Mouse (Mus musculus) T-helper 2 cell (primary cell): ENCODE measurements around the gene Sbp.
"Not testable (repeated sequence)": the region's sequence is repeated elsewhere in the genome, so short reads cannot be mapped to it uniquely, and the experiment has no call there.

Source experiments
- in situ Hi-C: fragments of 300-600 bp; cut with MboI, MseI; formaldehyde crosslinking; loops from one replicate; pipeline ENCODE4 v1.15.1; 2025; ENCODE audit warnings: high pct_unique_total_duplicates

Gene Sbp

GRCm38 (mm10) chr17:23941372-23941771 is at the start of gene Sbp:
Gene Sbp, plus strand, starts transcription at chr17:23941672.
- in situ Hi-C loops: no loop called here

DNA sequence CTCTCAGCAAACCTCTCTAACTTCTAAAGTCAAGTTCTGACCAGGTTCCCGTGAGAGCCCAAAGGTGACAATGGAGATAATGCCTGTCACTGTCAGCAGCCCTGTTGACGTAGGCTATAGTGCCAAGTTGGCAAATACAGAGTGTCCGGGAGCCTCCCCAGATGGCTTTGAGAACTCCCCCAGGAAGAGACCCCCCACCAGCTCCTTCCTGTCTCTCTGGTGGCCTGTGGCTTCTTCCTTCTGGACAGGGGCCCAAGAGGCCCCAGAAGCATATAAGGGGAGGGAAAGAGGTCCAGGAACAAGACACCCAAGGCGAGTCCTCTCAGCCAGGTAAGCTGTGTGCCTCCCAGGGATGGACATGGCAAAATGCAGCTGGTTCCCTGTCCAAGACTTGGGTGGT is 24.3 kb upstream of the Sbp start, which contains the start of gene Dcpp3:
Dcpp3 (plus strand) TSS at position 301 of the 400 bp plus-strand sequence.
- in situ Hi-C loops: not testable (repeated sequence)

GRCm38 (mm10) chr17:23924531-23925007 is 16.9 kb upstream of the Sbp start:
- in situ Hi-C loops: no loop called here

- in situ Hi-C loops: no loop called here
Observed at GRCm38 (mm10) chr17:23925090-23925493, 16.4 kb upstream of the Sbp start.

DNA sequence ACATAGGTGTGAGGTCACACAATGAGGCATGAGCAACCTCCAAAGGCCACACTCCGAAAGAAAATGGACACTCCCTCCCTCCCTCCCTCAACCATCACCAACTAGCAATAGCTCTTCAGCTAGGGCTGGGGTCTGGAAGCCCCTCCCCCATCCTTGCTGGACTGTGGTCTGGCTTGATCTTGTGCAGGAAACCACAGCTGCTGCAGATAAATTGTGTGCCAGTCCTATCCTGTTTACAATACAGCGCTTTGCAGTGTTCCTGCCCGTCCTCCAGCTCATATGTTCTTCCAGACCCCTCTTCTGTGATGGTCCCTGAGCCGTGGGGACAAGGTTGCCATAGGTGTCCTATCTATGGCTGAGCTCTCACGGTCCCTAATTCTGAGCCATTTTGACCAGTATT is 10.3 kb upstream of the Sbp start:
- in situ Hi-C loops: no loop called here

- in situ Hi-C loops: not testable (repeated sequence)
Observed at GRCm38 (mm10) chr17:23947486-23947885, 6.0 kb downstream of the Sbp start.

- in situ Hi-C loops: no loop called here
Observed at GRCm38 (mm10) chr17:23949068-23949467, 7.6 kb downstream of the Sbp start.

GRCm38 (mm10) chr17:23950828-23951227 is 9.4 kb downstream of the Sbp start:
- in situ Hi-C loops: loop anchor here (25.0 kb wide), 1 partner anchor 89 kb away; the partner anchor contains the start of gene Prss21

GRCm38 (mm10) chr17:23955174-23955573 is 13.7 kb downstream of the Sbp start, which contains the start of gene Sbpl:
Gene Sbpl, minus strand, starts transcription at chr17:23955274.
- in situ Hi-C loops: loop anchor here (25.0 kb wide), 1 partner anchor 93 kb away; the partner anchor contains the start of gene Prss21

DNA sequence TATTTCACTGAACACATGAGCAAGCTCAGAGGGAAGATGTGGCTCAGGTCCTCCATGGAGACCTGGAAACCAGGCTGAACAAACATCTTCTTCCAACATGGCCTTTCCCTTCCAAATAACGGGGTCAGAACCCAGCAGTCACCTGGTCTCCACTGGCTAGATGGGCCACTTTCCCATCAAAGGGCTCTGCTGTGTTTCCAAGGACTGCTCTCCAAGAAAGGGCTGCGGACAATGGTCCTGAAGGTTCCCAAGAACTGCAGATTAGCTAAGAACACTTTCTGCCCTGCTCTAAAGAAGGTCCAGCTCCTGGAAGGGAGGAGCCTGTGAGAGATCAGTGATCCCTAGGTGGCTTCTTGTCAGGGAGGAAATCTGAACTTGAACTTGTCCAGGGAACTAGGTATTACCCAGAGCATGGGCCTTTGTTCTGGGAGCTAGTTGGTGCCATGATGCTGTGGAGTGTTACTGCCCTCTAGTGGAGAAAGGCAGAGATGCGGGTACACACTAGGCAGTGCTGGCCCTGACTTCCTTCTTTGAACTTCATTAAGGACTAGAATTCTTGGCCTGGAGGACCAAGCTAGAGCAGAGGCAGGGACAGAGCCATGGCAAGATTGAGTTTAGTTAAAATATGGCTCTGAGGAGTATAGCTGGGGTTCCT is 18.7 kb downstream of the Sbp start:
- in situ Hi-C loops: loop anchor here (25.0 kb wide), 1 partner anchor 98 kb away; the partner anchor contains the start of gene Prss21

GRCm38 (mm10) chr17:23961573-23962122 is 20.2 kb downstream of the Sbp start:
- in situ Hi-C loops: loop anchor here (25.0 kb wide), 1 partner anchor 99 kb away; the partner anchor contains the start of gene Prss21

GRCm38 (mm10) chr17:23965805-23966425 is 24.4 kb downstream of the Sbp start:
- in situ Hi-C loops: loop anchor here (25.0 kb wide), 1 partner anchor 104 kb away; the partner anchor contains the start of gene Prss21

DNA sequence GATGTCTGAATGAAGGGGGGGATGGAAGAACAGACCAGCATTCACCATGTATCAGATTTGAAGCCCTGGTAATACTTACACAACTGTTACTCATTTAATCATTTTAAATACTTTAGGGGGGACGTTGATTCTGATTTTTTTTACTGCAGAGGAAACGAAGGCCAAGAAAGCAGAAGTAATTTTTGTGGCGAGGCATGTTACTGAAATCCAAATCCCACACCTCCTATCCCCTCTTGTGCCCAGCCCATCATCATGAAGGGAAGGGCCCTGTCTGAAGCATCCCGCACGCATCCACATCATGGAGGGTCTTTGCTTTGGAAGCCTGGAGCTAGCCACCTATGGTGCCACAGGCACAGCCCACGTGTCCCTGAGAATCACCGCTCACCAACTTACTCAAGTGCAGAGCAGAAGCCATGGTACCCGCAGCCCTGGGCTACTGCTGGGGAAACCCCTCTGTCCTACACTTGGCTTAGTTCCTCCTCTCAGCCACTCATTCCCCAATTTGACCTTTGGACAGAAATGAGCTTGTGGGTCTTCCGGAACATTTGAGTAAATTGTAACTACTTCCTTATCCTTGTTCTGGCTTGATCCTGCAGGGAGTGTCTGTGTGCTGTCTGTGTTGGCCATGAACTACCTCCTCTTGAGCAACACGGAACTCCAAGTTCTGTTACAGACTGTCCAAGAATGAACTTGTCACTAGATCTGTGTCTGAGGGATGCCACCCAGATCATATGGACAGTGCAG is 25.4 kb downstream of the Sbp start:
- in situ Hi-C loops: loop anchor here (25.0 kb wide), 1 partner anchor 105 kb away; the partner anchor contains the start of gene Prss21

GRCm38 (mm10) chr17:23968780-23969179 is 27.3 kb downstream of the Sbp start:
- in situ Hi-C loops: loop anchor here (25.0 kb wide), 1 partner anchor 106 kb away; the partner anchor contains the start of gene Prss21

- in situ Hi-C loops: loop anchor here (25.0 kb wide), 1 partner anchor 107 kb away; the partner anchor contains the start of gene Prss21
Observed at GRCm38 (mm10) chr17:23969231-23969630, 27.8 kb downstream of the Sbp start.

GRCm38 (mm10) chr17:23971315-23971714 is 29.8 kb downstream of the Sbp start:
- in situ Hi-C loops: loop anchor here (25.0 kb wide), 1 partner anchor 109 kb away; the partner anchor contains the start of gene Prss21

DNA sequence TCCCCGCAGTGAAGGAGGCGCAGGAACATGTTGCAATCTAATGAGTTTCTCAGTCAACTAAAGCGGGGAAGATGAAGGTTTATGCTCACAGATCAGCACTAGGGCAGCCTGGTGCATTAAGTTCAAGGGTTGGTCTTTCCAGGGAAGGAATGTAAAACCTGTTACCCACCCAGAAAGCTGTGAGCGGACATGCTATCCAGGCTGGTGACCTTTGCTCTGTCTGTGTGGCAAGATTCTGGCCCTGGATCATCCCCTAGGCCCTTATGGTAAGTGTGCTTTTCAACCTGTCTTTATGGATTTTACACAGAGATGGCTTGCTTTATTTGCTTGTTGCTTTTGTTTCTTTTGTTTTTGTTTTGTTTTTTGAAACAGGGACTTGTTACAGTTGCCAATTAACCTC is 35.2 kb downstream of the Sbp start:
- in situ Hi-C loops: no loop called here

DNA sequence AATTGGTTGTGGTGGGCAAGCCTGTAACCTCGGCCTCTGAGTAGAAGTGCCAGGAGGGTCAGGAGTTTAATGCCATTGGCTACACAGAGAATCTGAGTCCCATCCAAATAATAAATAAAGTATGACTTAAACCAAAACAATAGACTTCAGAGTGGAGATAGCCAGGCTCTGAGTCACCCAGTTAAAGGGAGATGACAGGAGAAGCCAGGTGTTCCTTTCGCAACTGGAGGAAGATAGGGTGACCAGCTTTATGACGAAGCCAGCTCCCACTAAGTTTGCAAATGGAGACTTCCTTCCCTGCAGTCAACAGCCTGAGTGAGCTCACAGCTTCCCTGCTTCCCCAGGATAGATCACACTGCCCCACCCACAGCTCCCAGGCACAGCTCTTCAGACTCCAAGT is 38.0 kb downstream of the Sbp start:
- in situ Hi-C loops: no loop called here

GRCm38 (mm10) chr17:23980297-23980909 is 38.9 kb downstream of the Sbp start, which contains the start of gene Prss30:
Gene Prss30, minus strand, starts transcription at chr17:23980566.
- in situ Hi-C loops: no loop called here

DNA sequence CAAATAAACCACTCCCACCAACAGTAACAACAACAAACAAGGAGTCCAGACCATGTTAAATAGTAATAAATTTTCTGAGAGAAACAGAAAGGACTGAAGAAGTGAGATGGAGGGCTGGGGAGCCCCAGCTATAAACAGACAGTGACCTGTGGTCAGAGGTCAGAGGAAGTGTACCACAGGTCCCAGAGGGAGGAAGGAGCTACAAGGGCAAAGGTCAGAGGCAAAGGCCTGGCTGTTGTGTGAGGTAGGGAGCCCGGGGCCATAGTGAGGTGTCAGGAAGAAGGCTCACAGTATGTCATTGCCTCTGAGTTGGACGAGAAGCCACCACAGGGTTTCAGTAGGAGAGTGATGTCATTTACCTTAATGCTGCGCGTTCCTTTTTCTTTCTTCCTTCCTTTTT is 41.4 kb downstream of the Sbp start:
- in situ Hi-C loops: no loop called here

GRCm38 (mm10) chr17:23984989-23985388 is 43.5 kb downstream of the Sbp start:
- in situ Hi-C loops: no loop called here
